7 mouse cellular contexts compared by ENCODE assay signal in the genomic region with DNA sequence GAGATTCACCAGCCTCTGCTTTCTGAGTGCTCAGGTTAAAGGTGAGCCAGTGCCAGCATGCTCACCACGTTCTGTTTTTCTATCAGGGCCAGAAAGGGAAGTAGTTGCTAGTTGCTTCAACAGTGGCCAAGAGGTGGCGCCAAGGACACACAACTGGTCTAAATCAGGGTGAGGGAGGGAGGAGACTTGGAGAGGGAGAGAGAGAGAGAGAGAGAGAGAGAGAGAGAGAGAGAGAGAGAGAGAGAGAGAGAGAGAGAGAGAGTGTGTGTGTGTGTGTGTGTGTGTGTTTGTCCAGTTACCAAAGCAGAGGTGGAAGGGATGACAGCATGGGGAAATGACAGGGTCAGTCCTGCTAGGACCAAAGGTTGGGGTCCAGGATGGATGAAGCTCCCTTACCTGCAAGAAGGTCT. TPM values are rescaled to one million over a fixed set of nuclear protein-coding genes. Genes with fewer than 3 reads are reported as not detected.
DNase-seq lines count a peak whose midpoint lies in the region; ATAC-seq and TF ChIP-seq lines count a peak whose summit lies in the region.

No protein-coding gene starts in this region.

- TF ChIP-seq CTCF in Patski (IDR thresholded peaks at IDR 0.05): peak; percentile 77
- TF ChIP-seq CTCF in stomach, postnatal 0 days (IDR thresholded peaks at IDR 0.05; ENCODE audit: low read depth): peak; percentile 82

- no peak overlapping the region for H3K27ac ChIP-seq in limb, embryonic 11.5 days (replicated peaks; ENCODE audit: low read depth, low read length)
- H3K27ac ChIP-seq in limb, embryonic 10.5 days: no peak overlapping the region
- H3K27ac ChIP-seq in stomach, postnatal 0 days (replicated peaks): no peak overlapping the region

- no peak overlapping the region for H3K4me2 ChIP-seq in limb, embryonic 11.5 days (ENCODE audit: low read depth, severe bottlenecking)
- no peak overlapping the region for H3K4me2 ChIP-seq in stomach, postnatal 0 days (replicated peaks; ENCODE audit: low read depth)

- TF ChIP-seq EP300 in stomach, postnatal 0 days (optimal IDR thresholded peaks at IDR 0.05): no peak

- CTCF ChIA-PET in Patski (lab: Charles Lee): interaction anchor here (0.6 to 2.2 kb wide), 14 partner anchors 9 to 133 kb away, joined by 3 to 22 read pairs (median 4); a partner anchor contains a TSS

- 7% methylated on average over 2 of the region's 2 CpGs for WGBS in limb, embryonic 11.5 days
- WGBS in limb, embryonic 10.5 days: 2% methylated on average over 2 of the region's 2 CpGs
- 7% methylated on average over 2 of the region's 2 CpGs for WGBS in stomach, postnatal 0 days

- peaks cover 23% of the 10 kb centered on the region; the same call in 1 of the 2 replicates for H3K36me3 ChIP-seq in limb, embryonic 11.5 days (ENCODE audit: control insufficient read depth, insufficient read depth, low read length)
- H3K36me3 ChIP-seq in limb, embryonic 10.5 days: peaks cover 87% of the 10 kb centered on the region
- peaks cover 29% of the 10 kb centered on the region for H3K36me3 ChIP-seq in stomach, postnatal 0 days (ENCODE audit: control insufficient read depth, insufficient read depth, low read length)

- H3K9me3 ChIP-seq in limb, embryonic 11.5 days (ENCODE audit: control insufficient read depth, low read length): no peaks in the 10 kb centered on the region
- no peaks in the 10 kb centered on the region for H3K9me3 ChIP-seq in limb, embryonic 10.5 days (replicated peaks)
- H3K9me3 ChIP-seq in stomach, postnatal 0 days (ENCODE audit: control insufficient read depth, low read length): no peaks in the 10 kb centered on the region

- peak; percentile 76 for DNase-seq in limb, embryonic 11.5 days (ENCODE audit: low spot score)
- no peak for DNase-seq in limb, embryonic 10.5 days (ENCODE audit: low spot score)
- DNase-seq in Patski (ENCODE audit: low read depth, low spot score): no peak
- peak; percentile 81 for DNase-seq in embryo, embryonic 10.5 days (ENCODE audit: low spot score)
- DNase-seq in kidney, adult 8-10 months: peak; percentile 61 to 70
- peak; percentile 82 for DNase-seq in stomach, postnatal 0 days (ENCODE audit: low spot score)

- H3K27me3 ChIP-seq in limb, embryonic 11.5 days (ENCODE audit: control insufficient read depth, insufficient read depth, low read length): no peaks in the 10 kb centered on the region
- no peaks in the 10 kb centered on the region for H3K27me3 ChIP-seq in limb, embryonic 10.5 days (ENCODE audit: low read depth, poor library complexity, severe bottlenecking)
- no peaks in the 10 kb centered on the region for H3K27me3 ChIP-seq in Patski
- no peaks in the 10 kb centered on the region for H3K27me3 ChIP-seq in stomach, postnatal 0 days (ENCODE audit: control insufficient read depth, insufficient read depth, low read length)

- POLR2A ChIA-PET in Patski (lab: Charles Lee): interaction anchor here (0.7 to 1.3 kb wide), 3 partner anchors 11 to 17 kb away, joined by 3 to 6 read pairs (median 4); no protein-coding TSS in a partner anchor

- no peaks in the 10 kb centered on the region for H3K4me1 ChIP-seq in limb, embryonic 11.5 days (ENCODE audit: control insufficient read depth, insufficient read depth, low read length)
- no peaks in the 10 kb centered on the region for H3K4me1 ChIP-seq in limb, embryonic 10.5 days
- no peaks in the 10 kb centered on the region for H3K4me1 ChIP-seq in stomach, postnatal 0 days (replicated peaks; ENCODE audit: control insufficient read depth, insufficient read depth)

- ATAC-seq in limb, embryonic 11.5 days (ENCODE audit: insufficient number of reproducible peaks, low FRiP score, low TSS enrichment, low read depth): no peak
- ATAC-seq in Patski: no peak
- peak; percentile 84 for ATAC-seq in megakaryocyte progenitor cell, adult 5-6 weeks (replicated peaks; ENCODE audit: poor library complexity)
- ATAC-seq in stomach, postnatal 0 days (ENCODE audit: low FRiP score, low TSS enrichment): peak; percentile 58; the same call in 1 of the 2 replicates

- no peak overlapping the region for H3K4me3 ChIP-seq in limb, embryonic 11.5 days (ENCODE audit: low read depth, low read length)
- H3K4me3 ChIP-seq in limb, embryonic 10.5 days: no peak overlapping the region
- no peak overlapping the region for H3K4me3 ChIP-seq in stomach, postnatal 0 days (ENCODE audit: low read depth, low read length)

- H3K9ac ChIP-seq in limb, embryonic 11.5 days (ENCODE audit: low read length): no peak overlapping the region
- H3K9ac ChIP-seq in stomach, postnatal 0 days (ENCODE audit: low read length): no peak overlapping the region

- in situ Hi-C loops in Patski (cut with MboI; ENCODE audit: low pct_unique_long_range_greater_than_20kb): no loop called here

RNA-seq across cellular contexts. Expression of a gene that starts 7.4 kb away (rescaled TPM):
- 19.2 and 22.9 TPM in 2 replicates for polyA plus RNA-seq in limb, embryonic 11.5 days (2014; fragmentation: Nextera tagmentation; extraction: Ambion mirVana)
- 22.1 and 22.8 TPM in 2 replicates for polyA plus RNA-seq in limb, embryonic 10.5 days (2016; fragmentation: Nextera tagmentation; extraction: Ambion mirVana)
- 22.9 TPM for polyA plus RNA-seq in Patski (2021)
- 11.5 and 12.4 TPM in 2 replicates for total RNA-seq in megakaryocyte progenitor cell, adult 5-6 weeks (2015)
- 2.0 and 3.2 TPM in 2 replicates for total RNA-seq in megakaryocyte progenitor cell, adult 5-6 weeks (2017)
- 6.0 and 7.4 TPM in 2 replicates for polyA plus RNA-seq in stomach, postnatal 0 days (2015; fragmentation: Nextera tagmentation; extraction: Ambion mirVana)

RNA-seq across cellular contexts. Expression of a gene that starts 19.3 kb away (rescaled TPM):
- 28.6 and 31.7 TPM in 2 replicates for polyA plus RNA-seq in limb, embryonic 11.5 days (2014; fragmentation: Nextera tagmentation; extraction: Ambion mirVana)
- 33.5 and 36.6 TPM in 2 replicates for polyA plus RNA-seq in limb, embryonic 10.5 days (2016; fragmentation: Nextera tagmentation; extraction: Ambion mirVana)
- 48.6 TPM for polyA plus RNA-seq in Patski (2021)
- 16.4 and 17.3 TPM in 2 replicates for total RNA-seq in megakaryocyte progenitor cell, adult 5-6 weeks (2015)
- 8.4 and 10.5 TPM in 2 replicates for total RNA-seq in megakaryocyte progenitor cell, adult 5-6 weeks (2017)
- 28.7 and 36.2 TPM in 2 replicates for polyA plus RNA-seq in stomach, postnatal 0 days (2015; fragmentation: Nextera tagmentation; extraction: Ambion mirVana)

RNA-seq across cellular contexts. Expression of a gene that starts 36.9 kb away (rescaled TPM):
- 0.31 TPM in 1 of 2 replicates, not detected in the other for polyA plus RNA-seq in limb, embryonic 11.5 days (2014; fragmentation: Nextera tagmentation; extraction: Ambion mirVana)
- polyA plus RNA-seq in limb, embryonic 10.5 days (2016; fragmentation: Nextera tagmentation; extraction: Ambion mirVana): 0.28 and 0.30 TPM in 2 replicates
- not detected for polyA plus RNA-seq in Patski (2021)
- 1.8 and 3.4 TPM in 2 replicates for total RNA-seq in megakaryocyte progenitor cell, adult 5-6 weeks (2015)
- total RNA-seq in megakaryocyte progenitor cell, adult 5-6 weeks (2017): 1.8 and 2.3 TPM in 2 replicates
- polyA plus RNA-seq in stomach, postnatal 0 days (2015; fragmentation: Nextera tagmentation; extraction: Ambion mirVana): 0.30 and 0.46 TPM in 2 replicates

Comparison
In these comparisons a context has a peak if more than half of its experiments do, and no peak if none do; other contexts are left out.
1. DNase-seq: peak in limb, embryonic 11.5 days (single experiment), embryo, embryonic 10.5 days (single experiment), kidney, adult 8-10 months (2 of 2) and stomach, postnatal 0 days (single experiment); none in limb, embryonic 10.5 days (single experiment) and Patski (single experiment).
2. ATAC-seq: peak in megakaryocyte progenitor cell, adult 5-6 weeks (single experiment) and stomach, postnatal 0 days (single experiment); none in limb, embryonic 11.5 days (single experiment) and Patski (single experiment).